Mouse (Mus musculus) bone marrow macrophage, adult 2 months (primary cell): ENCODE measurements around the gene Megf11. TPM values are rescaled to one million over a fixed set of nuclear protein-coding genes. Genes with fewer than 3 reads are reported as not detected.

Source experiments
- H3K27ac ChIP-seq: 2 replicates; pipeline ENCODE4 v1.5.1; 2012; ENCODE audit warnings: low read depth, low read length; ENCODE audit not compliant: insufficient read depth
- H3K4me1 ChIP-seq: 2 replicates; pipeline ENCODE4 v1.6.1; 2012; ENCODE audit warnings: low read length; ENCODE audit not compliant: control insufficient read depth, insufficient read depth
- H3K4me3 ChIP-seq: 2 replicates; pipeline ENCODE4 v1.5.1; 2012; ENCODE audit warnings: mild to moderate bottlenecking, low read length, moderate library complexity; ENCODE audit not compliant: insufficient read depth
- CTCF ChIP-seq: IDR thresholded peaks from 2 replicates; pipeline ENCODE4 v1.5.1; 2012; ENCODE audit warnings: low read depth, mild to moderate bottlenecking, low read length, moderate library complexity
- POLR2A ChIP-seq: IDR thresholded peaks from 2 replicates; pipeline ENCODE4 v1.6.1; 2012; ENCODE audit warnings: mild to moderate bottlenecking, low read depth, low read length, borderline replicate concordance
- polyA plus RNA-seq: library from polyadenylated mRNA; stranded (reverse); fragments of >200 nt; gene quantifications from 2 replicates; pipeline ENCODE4 v1.2.4, GENCODE M21; 2012; ENCODE audit not compliant: missing spikeins, insufficient read depth, insufficient read length

The Megf11 gene
- polyA plus RNA-seq, 1 experiment, result not detected

DNA sequence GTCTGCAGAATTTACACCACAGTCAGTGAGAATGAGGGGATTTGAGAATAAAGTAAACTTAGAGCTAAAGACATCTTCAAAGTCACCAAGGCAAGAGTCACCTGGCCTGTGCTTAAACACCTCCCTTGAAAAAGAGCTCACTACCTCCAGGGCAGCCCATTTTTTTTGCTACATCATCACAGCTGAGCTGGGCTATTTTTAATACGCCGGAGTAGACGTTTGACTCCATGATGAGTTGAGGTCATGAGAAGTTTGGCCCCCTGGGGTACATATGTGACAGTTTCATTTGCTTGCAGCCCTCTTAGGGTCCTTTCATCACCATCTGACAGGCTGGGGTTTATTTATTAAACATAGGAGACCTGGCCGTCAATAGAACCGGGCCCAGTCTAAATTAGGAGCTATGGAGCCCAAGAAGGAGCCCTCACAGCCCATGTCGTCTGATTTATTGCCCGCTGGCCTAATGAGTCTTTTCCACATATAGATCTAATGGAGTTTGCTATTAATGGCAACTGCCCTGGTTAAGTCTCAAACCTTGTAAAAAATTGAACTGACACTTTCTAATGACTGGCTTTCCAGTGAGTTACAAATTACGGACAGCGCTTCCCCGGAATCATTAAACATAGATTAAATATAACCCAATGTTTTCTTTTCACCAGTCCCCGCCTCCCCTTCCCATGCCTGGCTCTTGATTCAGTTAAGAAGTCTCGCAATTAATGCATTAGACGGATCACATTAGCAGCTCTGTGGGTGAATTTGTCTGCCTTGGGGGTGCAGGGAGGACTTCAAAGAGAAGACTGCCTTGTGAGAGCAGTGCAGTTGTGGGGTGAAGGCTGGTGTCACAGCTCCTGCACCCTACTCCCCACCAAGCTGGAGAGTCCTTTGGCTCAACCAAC is 301.9 kb downstream of the Megf11 start:
- no peak overlapping the region for H3K27ac ChIP-seq
- TF ChIP-seq CTCF, result no peak
- TF ChIP-seq POLR2A, result no peak
- H3K4me1 ChIP-seq, result peaks cover 12% of the 10 kb centered on the region

DNA sequence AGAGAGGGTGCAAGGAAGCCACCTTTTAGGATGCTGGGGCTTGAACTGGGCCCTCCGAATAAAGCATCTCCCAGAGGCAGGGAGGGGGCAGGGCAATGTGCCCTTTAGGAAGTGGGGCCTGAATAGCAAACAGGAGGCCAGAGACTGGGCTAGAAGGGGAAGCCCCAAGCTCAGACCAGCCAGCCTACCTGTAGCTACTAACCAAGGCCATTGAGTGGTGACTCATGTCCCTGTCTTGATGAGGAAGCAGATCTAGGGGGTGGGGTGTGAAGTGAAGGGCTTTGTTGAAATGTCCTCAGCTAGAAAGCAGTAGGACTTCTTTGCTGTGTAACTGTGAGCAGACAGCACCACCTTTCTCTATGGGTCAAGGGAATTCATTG is 302.6 kb downstream of the Megf11 start:
- no peak for TF ChIP-seq POLR2A
- no peak for TF ChIP-seq CTCF
- Histone ChIP-seq H3K4me3 (no peak overlapping the region), H3K4me1 (peaks cover 12% of the 10 kb centered on the region), H3K27ac (no peak overlapping the region)

More for the DNA sequence above, 301.9 kb downstream of the Megf11 start:
- H3K4me3 ChIP-seq, result no peak overlapping the region

DNA sequence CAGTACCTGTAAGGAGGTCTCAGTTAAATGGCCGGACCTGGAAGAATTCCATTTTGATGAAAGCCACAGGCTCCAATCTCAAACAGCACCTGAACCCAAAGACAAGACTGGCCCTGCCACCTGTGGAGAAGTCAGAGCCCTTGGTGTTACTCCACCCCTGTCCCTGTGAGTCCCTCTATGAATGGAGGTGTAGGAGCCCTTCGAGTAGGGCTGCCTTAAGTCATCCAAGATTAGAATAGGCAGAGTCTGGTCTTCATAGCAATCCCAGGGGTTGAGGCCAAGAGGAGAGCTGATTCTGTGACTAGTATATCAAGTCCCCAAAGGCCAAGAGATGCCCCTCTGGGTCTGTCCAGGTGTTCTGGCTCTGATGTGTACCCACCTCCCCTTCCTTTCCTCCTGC is 305.3 kb downstream of the Megf11 start:
- H3K4me3 ChIP-seq, result no peak overlapping the region
- TF ChIP-seq CTCF, result no peak
- TF ChIP-seq POLR2A, result no peak
- peaks cover 12% of the 10 kb centered on the region for H3K4me1 ChIP-seq
- H3K27ac ChIP-seq, result no peak overlapping the region

DNA sequence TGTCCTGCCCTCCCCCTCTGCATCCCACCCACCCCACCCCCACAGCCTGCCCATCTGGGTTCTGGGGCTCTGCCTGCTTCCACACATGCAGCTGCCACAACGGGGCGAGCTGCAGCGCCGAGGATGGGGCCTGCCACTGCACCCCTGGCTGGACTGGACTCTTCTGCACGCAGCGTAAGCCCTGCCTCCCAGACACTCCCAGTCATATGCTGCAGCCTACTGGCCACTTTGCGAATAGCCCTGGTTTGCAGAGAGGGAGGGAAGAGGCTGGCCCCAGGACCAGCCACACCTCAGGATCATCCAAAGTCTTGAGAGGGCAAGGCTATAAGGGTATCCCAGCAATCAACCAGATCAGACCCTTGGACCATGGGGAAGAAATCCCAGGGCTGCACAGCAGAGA is 305.8 kb downstream of the Megf11 start:
- peaks cover 16% of the 10 kb centered on the region for H3K4me1 ChIP-seq
- no peak overlapping the region for H3K27ac ChIP-seq
- no peak overlapping the region for H3K4me3 ChIP-seq
- TF ChIP-seq CTCF (no peak), POLR2A (no peak)

DNA sequence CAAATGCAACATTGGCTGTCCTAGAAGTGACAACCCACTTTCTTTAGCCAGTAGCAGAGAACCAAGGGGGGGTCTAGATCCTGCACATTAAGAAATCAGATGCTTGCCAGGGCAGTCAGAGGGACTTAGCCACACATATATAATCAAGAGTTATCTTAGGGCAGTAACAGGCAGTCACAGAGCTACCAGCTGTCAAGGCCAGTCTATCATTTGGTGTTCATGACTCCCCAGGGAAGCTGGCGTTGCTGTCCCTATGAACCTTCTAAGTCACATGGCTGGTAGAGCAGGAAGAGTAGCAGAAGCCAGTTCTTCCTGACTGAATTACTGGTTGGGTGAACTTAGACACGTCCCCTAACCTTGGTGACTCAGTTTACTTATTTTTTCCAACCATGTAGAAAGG is 307.7 kb downstream of the Megf11 start:
- Histone ChIP-seq H3K27ac (no peak overlapping the region), H3K4me1 (peaks cover 27% of the 10 kb centered on the region), H3K4me3 (no peak overlapping the region)
- no peak for TF ChIP-seq POLR2A
- no peak for TF ChIP-seq CTCF

DNA sequence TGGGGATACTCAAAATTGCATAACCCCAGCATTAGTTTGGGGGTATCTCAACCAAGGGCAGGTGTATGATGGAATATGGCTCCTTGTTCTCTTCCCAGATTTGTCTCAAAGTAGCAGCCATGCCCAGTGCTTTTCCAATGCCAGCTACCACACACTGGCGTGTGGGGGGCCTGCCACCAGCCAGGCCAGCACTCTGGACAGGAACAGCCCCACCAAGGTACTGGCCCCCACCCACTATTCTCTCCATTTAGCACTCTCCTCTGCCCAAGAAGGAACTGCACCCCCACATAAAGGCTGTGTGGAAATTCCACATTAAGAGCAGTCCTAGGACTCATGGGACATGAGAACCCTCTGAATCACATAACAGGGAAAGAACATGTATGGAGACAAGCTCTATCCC is 309.8 kb downstream of the Megf11 start:
- TF ChIP-seq POLR2A, result no peak
- no peak for TF ChIP-seq CTCF
- H3K4me1 ChIP-seq, result peaks cover 20% of the 10 kb centered on the region
- H3K27ac ChIP-seq, result no peak overlapping the region
- H3K4me3 ChIP-seq, result no peak overlapping the region

DNA sequence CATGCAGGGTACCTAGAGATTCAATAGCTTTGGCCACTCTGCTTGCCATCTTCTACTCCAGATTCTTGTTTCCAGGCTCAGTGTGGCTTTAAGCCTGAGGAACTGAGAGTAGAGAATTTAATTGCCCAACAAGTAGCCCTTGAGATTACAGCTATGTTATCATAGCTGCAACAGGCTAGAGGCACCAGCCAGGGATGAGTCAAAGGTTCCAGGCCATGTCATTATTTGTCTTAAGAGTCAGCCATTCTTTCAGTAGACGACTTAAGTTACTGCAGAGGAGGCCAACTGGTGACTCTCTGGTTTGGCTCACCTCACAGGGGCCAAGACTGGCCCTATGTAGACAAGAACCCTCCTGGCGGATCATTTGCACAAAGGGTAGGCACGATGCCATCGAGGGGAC is 311.0 kb downstream of the Megf11 start:
- Histone ChIP-seq H3K27ac (no peak overlapping the region), H3K4me3 (no peak overlapping the region), H3K4me1 (peaks cover 24% of the 10 kb centered on the region)
- TF ChIP-seq CTCF (no peak), POLR2A (no peak)

DNA sequence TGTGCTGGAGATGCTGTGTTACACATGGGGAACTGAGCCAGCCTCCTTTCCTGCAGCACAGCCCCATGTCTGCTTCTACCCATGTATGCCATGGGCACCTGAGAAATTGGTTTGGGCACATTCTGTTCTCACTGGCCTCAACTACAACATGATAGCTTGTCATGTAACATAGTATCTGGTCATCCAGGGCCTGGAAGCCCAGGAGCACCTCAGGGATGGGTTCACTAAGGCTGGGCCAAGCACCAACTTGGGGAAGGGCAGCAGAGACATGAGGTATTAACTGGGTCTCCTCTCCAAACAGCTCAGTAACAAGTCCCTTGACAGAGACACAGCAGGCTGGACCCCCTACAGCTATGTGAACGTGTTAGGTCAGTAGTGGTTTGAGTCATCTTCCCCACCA is 311.6 kb downstream of the Megf11 start:
- Histone ChIP-seq H3K4me1 (peaks cover 30% of the 10 kb centered on the region), H3K27ac (no peak overlapping the region), H3K4me3 (no peak overlapping the region)
- no peak for TF ChIP-seq CTCF
- no peak for TF ChIP-seq POLR2A

DNA sequence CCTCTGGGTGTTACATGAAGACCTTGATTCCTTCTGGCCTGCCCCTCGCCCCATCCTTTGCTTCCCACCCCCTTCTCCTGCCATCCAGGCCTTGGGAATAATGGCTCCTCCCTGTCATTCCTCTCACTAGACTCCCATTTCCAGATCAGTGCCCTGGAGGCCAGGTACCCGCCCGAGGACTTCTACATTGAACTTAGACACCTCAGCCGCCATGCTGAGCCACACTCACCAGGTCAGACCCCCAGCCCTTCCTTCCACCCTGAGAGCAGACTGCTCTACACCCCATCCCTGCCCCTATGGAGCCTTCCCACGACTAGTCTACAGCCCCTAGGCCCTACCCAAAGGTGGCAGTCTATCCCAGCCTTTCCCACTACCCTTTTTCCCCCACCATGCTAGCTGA is 312.3 kb downstream of the Megf11 start:
- no peak for TF ChIP-seq CTCF
- TF ChIP-seq POLR2A, result no peak
- Histone ChIP-seq H3K4me3 (no peak overlapping the region), H3K27ac (no peak overlapping the region), H3K4me1 (peaks cover 36% of the 10 kb centered on the region)

DNA sequence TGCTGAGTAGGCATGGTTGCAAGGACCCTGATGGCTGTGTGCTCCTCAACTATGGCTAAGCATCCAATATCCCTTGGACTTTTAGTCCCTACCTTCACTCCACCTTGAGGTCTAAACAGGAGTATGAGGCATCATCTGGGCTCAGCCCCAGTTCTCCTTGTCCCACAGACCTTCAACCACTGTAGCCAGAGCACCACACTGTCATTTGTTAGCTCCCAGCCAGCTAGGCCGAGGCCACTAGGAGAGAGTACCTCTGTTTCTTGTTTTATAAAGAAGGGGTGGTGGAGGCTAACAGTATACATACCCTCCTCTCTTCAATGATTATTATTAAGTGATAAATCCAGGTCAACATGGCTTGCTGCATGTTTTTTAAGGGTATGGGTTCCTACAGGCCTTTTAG is 313.2 kb downstream of the Megf11 start:
- H3K4me3 ChIP-seq, result no peak overlapping the region
- H3K27ac ChIP-seq, result no peak overlapping the region
- TF ChIP-seq POLR2A (no peak), CTCF (no peak)
- peaks cover 42% of the 10 kb centered on the region for H3K4me1 ChIP-seq
